Mouse (Mus musculus): ENCODE data around the gene H2afv. TPM values are rescaled to one million over a fixed set of nuclear protein-coding genes. Genes with fewer than 3 reads are reported as not detected.

H2afv gene
- polyA plus RNA-seq, 1 experiment from 2014 or later = 346 TPM

- Histone ChIP-seq H3K9me3 (ENCODE audit: control insufficient read depth) (no peaks in the 10 kb centered on the region), H3K36me3 (ENCODE audit: control insufficient read depth, insufficient read depth) (peaks cover 57% of the 10 kb centered on the region), H3K4me3 (ENCODE audit: low read depth, low read length) (no peak overlapping the region), H3K27ac (ENCODE audit: low read depth, low read length) (0 out of 2 replicates have a peak overlapping the region, but pooled peaks have one; percentile 30), H3K27me3 (replicated peaks; ENCODE audit: control insufficient read depth, insufficient read depth, low read length) (no peaks in the 10 kb centered on the region), H3K9ac (ENCODE audit: low read depth, low read length) (0 out of 2 replicates have a peak overlapping the region, but pooled peaks have one; percentile 8), H3K4me2 (replicated peaks; ENCODE audit: low read depth) (no peak overlapping the region), H3K4me1 (replicated peaks; ENCODE audit: control insufficient read depth, insufficient read depth, low read length) (no peaks in the 10 kb centered on the region)
- ATAC-seq = no peak
- no peak for TF ChIP-seq CTCF (IDR thresholded peaks at IDR 0.05; ENCODE audit: low read depth)
- 69% methylated on average over 9 of the region's 9 CpGs for WGBS
Measured at GRCm38 (mm10) chr11:6404699-6405566, 39.3 kb downstream of the H2afv start.

GRCm38 (mm10) chr11:6403830-6404405 lies 40.3 kb downstream of the H2afv start:
- H3K27me3 ChIP-seq (replicated peaks; ENCODE audit: control insufficient read depth, insufficient read depth, low read length) = no peaks in the 10 kb centered on the region
- no peaks in the 10 kb centered on the region for H3K4me1 ChIP-seq (replicated peaks; ENCODE audit: control insufficient read depth, insufficient read depth, low read length)
- H3K27ac ChIP-seq (ENCODE audit: low read depth, low read length) = no peak overlapping the region; the same call in 1 of the 2 replicates
- no peak for ATAC-seq
- H3K4me3 ChIP-seq (ENCODE audit: low read depth, low read length) = no peak overlapping the region
- H3K9me3 ChIP-seq (ENCODE audit: control insufficient read depth) = no peaks in the 10 kb centered on the region
- no peak for TF ChIP-seq CTCF (IDR thresholded peaks at IDR 0.05; ENCODE audit: low read depth)
- WGBS = 89% methylated on average over 5 of the region's 5 CpGs
- H3K9ac ChIP-seq (ENCODE audit: low read depth, low read length) = no peak overlapping the region
- peaks cover 67% of the 10 kb centered on the region for H3K36me3 ChIP-seq (ENCODE audit: control insufficient read depth, insufficient read depth)
- no peak overlapping the region for H3K4me2 ChIP-seq (replicated peaks; ENCODE audit: low read depth)

DNA sequence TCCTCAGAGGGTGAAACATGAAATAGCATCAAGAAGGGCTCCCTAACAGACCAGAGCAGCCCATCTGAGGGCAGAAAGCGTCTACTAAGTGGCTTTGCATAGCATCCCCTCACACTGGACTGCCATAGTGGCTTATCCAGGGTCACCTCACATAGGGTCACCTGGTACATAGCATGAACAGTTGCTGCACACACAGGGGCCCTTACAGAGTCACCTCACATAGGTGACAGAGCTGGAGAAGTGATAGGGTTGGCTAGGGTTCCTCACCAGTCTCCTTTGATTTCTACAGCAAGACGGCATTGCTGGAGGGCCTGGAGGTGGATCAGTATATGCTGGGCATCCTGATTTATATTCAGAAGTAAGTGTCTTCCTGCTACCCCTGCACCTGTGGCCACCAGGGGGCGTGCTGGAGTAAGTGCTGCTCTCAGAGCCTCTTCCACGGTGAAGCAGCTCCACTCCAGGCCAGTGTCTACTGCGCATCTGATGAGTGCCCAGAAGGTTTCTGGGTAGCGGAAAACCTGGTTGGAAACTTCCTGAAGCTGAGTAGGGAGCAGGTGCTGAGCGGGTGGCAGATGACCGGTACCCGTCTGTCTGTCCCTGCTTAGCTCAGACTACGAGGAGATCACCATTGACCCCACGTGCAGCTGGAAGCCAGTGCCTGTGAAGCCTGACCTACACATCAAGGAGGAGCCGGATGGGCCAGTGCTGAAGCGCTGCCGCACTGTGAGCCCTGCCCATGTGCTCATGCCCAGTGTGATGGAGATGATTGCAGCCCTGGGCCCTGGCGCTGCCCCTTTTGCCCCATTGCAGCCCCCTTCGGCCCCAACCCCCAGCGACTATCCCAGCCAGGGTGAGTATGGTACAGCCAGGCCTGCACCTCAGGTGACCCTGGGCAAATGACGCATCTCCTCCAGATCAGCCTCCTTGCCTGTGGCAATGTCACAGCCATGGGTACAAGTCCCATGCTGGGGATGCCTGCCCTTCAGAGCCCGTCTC lies 41.4 kb downstream of the H2afv start:
- Histone ChIP-seq H3K36me3 (ENCODE audit: control insufficient read depth, insufficient read depth) (peaks cover 78% of the 10 kb centered on the region), H3K9ac (ENCODE audit: low read depth, low read length) (no peak overlapping the region), H3K27ac (ENCODE audit: low read depth, low read length) (no peak overlapping the region), H3K4me1 (replicated peaks; ENCODE audit: control insufficient read depth, insufficient read depth, low read length) (no peaks in the 10 kb centered on the region), H3K4me2 (replicated peaks; ENCODE audit: low read depth) (no peak overlapping the region), H3K9me3 (ENCODE audit: control insufficient read depth) (no peaks in the 10 kb centered on the region), H3K27me3 (replicated peaks; ENCODE audit: control insufficient read depth, insufficient read depth, low read length) (no peaks in the 10 kb centered on the region), H3K4me3 (ENCODE audit: low read depth, low read length) (no peak overlapping the region)
- ATAC-seq = 0 out of 2 replicates have a peak, but pooled peaks have one; percentile 54
- TF ChIP-seq CTCF (IDR thresholded peaks at IDR 0.05; ENCODE audit: low read depth) = peak; percentile 88
- 86% methylated on average over 19 of the region's 19 CpGs for WGBS

- H3K27ac ChIP-seq (ENCODE audit: low read depth, low read length) = no peak overlapping the region
- no peak for TF ChIP-seq CTCF (IDR thresholded peaks at IDR 0.05; ENCODE audit: low read depth)
- H3K4me2 ChIP-seq (replicated peaks; ENCODE audit: low read depth) = no peak overlapping the region
- no peaks in the 10 kb centered on the region for H3K27me3 ChIP-seq (replicated peaks; ENCODE audit: control insufficient read depth, insufficient read depth, low read length)
- no peaks in the 10 kb centered on the region for H3K4me1 ChIP-seq (replicated peaks; ENCODE audit: control insufficient read depth, insufficient read depth, low read length)
- 98% methylated on average over 10 of the region's 10 CpGs for WGBS
- peaks cover 89% of the 10 kb centered on the region for H3K36me3 ChIP-seq (ENCODE audit: control insufficient read depth, insufficient read depth)
- H3K4me3 ChIP-seq (ENCODE audit: low read depth, low read length) = no peak overlapping the region
- ATAC-seq = no peak
- H3K9me3 ChIP-seq (ENCODE audit: control insufficient read depth) = no peaks in the 10 kb centered on the region
- H3K9ac ChIP-seq (ENCODE audit: low read depth, low read length) = no peak overlapping the region
Measured at GRCm38 (mm10) chr11:6398141-6398540, 46.1 kb downstream of the H2afv start.

DNA sequence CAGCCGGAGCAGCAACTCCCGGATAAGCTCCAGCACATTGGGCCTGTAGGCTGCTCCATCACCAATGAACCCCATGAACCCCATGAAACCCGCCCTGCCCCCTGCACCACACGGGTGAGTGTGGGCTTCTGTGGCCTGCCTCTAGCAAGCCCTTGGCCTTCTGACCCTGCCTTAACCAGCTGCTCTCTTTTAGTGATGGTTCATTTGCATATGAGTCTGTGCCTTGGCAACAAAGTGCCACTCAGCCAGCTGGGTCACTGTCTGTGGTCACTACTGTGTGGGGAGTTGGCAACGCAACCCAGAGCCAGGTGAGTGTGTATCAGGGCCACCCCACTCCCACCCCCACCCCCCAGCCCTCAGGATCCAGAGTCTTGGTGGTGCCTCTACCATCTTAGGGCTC lies 48.7 kb downstream of the H2afv start:
- ATAC-seq = no peak
- no peak overlapping the region for H3K27ac ChIP-seq (ENCODE audit: low read depth, low read length)
- WGBS = 91% methylated on average over 5 of the region's 5 CpGs
- no peak for TF ChIP-seq CTCF (IDR thresholded peaks at IDR 0.05; ENCODE audit: low read depth)
- no peak overlapping the region for H3K4me2 ChIP-seq (replicated peaks; ENCODE audit: low read depth)
- H3K27me3 ChIP-seq (replicated peaks; ENCODE audit: control insufficient read depth, insufficient read depth, low read length) = no peaks in the 10 kb centered on the region
- H3K4me1 ChIP-seq (replicated peaks; ENCODE audit: control insufficient read depth, insufficient read depth, low read length) = peaks cover under 1% of the 10 kb centered on the region; the same call in 1 of the 2 replicates
- H3K36me3 ChIP-seq (ENCODE audit: control insufficient read depth, insufficient read depth) = peaks cover 63% of the 10 kb centered on the region
- no peak overlapping the region for H3K9ac ChIP-seq (ENCODE audit: low read depth, low read length)
- H3K4me3 ChIP-seq (ENCODE audit: low read depth, low read length) = no peak overlapping the region
- no peaks in the 10 kb centered on the region for H3K9me3 ChIP-seq (ENCODE audit: control insufficient read depth)

All from intestine, postnatal 0 days (tissue).